Mouse (Mus musculus) spleen, adult 2 months (tissue): ENCODE data around the gene Fgfr2. TPM values are rescaled to one million over a fixed set of nuclear protein-coding genes. Genes with fewer than 3 reads are reported as not detected.

Source experiments
- DNase-seq, 2 experiments: peaks; one replicate each; pipeline versions ENCODE4 v3.0.0 to v3.0.0-alpha.2; 2012 to 2021; ENCODE audit warnings: low spot score in 2 of 2, low read depth in 1 of 2
- H3K27ac ChIP-seq: fragments of 200-500 bp; 2 replicates; pipeline ENCODE4 v1.5.1; 2012; ENCODE audit warnings: low read length, inconsistent platforms; ENCODE audit not compliant: insufficient read depth
- H3K27me3 ChIP-seq: fragments of 200-500 bp; 2 replicates; pipeline ENCODE4 v1.6.1; 2012; ENCODE audit warnings: mild to moderate bottlenecking, moderate library complexity, low read length, inconsistent platforms; ENCODE audit not compliant: control insufficient read depth, insufficient read depth
- H3K36me3 ChIP-seq: fragments of 200-500 bp; 2 replicates; pipeline ENCODE4 v1.6.1; 2012; ENCODE audit warnings: mild to moderate bottlenecking, low read length, inconsistent platforms; ENCODE audit not compliant: control insufficient read depth, insufficient read depth
- H3K4me1 ChIP-seq: fragments of 200-500 bp; 2 replicates; pipeline ENCODE4 v1.6.1; 2011; ENCODE audit warnings: inconsistent platforms; ENCODE audit not compliant: control insufficient read depth, insufficient read depth, insufficient read length
- H3K4me3 ChIP-seq: fragments of 200-500 bp; 2 replicates; pipeline ENCODE4 v1.5.1; 2011; ENCODE audit warnings: mild to moderate bottlenecking, inconsistent platforms; ENCODE audit not compliant: insufficient read depth, insufficient read length; ENCODE audit errors: extremely low read depth
- CTCF ChIP-seq: fragments of 200-500 bp; IDR thresholded peaks from 2 replicates; pipeline ENCODE4 v1.5.1; 2011; ENCODE audit warnings: mild to moderate bottlenecking, inconsistent platforms; ENCODE audit not compliant: insufficient read depth, insufficient read length, insufficient replicate concordance; ENCODE audit errors: extremely low read depth
- POLR2A ChIP-seq: fragments of 200-500 bp; IDR thresholded peaks from 2 replicates; pipeline ENCODE4 v1.6.1; 2011; ENCODE audit warnings: low read depth, low read length, inconsistent platforms
- WGBS: fragments of 180-500 bp; shearing (Covaris S2); methylation state at CpG from one replicate; pipeline ENCODE4 v1.1.7; 2018; 5-methylcytosine and 5-hydroxymethylcytosine counted together
- polyA plus RNA-seq: library from polyadenylated mRNA; depleted of rRNA; stranded (reverse); fragments of >200 nt; gene quantifications from 2 replicates; pipeline ENCODE4 v1.2.3, GENCODE M21; 2012

Fgfr2 gene
- polyA plus RNA-seq, 1 experiment = 1.6 TPM

DNA sequence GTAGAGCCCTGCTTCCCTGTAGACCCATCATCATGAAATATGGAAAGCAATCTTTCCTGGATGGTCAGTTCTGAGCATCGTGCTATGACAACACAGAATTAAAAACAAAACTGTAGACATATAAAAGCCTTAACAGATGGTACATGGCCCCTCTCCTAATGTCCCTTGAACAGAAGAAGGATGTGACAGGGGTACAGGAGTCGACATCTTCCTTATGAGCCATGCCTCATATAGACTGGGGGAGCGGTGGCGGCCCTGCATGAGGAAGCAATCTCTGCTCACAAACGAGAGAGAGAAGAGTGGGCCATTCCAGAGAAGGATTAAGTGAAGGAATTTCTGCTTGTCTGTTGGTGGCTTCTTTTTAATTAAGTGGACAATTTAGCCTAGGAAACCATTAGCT lies 864.9 kb downstream of the Fgfr2 start:
- 95% methylated on average over 5 of the region's 5 CpGs for WGBS
- peaks cover 36% of the 10 kb centered on the region for H3K36me3 ChIP-seq
- no peak for TF ChIP-seq CTCF
- TF ChIP-seq POLR2A = no peak
- no peak overlapping the region for H3K4me3 ChIP-seq
- no peaks in the 10 kb centered on the region for H3K4me1 ChIP-seq
- no peaks in the 10 kb centered on the region for H3K27me3 ChIP-seq
- no peak for DNase-seq
- H3K27ac ChIP-seq = no peak overlapping the region

DNA sequence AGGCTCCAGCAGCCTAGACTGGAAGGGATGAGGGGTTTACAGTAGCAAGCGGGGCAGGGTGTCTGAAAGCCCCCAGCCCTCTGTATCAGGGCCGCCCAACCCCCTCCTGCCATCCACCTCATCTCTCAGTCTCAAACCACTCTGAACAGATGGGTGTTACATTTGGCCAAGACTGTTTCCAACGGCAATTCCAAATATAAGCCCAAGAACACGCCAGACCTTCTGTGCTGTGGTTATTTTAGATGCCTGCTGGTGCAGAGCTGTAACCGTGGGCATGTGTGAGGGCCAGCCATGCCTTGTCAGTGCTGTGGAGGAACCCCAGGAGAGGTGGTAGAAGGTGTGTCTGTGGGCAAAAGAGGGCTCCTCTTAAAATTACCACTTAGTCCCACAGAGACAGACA lies 869.6 kb downstream of the Fgfr2 start:
- H3K4me1 ChIP-seq = no peaks in the 10 kb centered on the region
- TF ChIP-seq CTCF (no peak), POLR2A (no peak)
- no peak for DNase-seq
- no peak overlapping the region for H3K27ac ChIP-seq
- H3K4me3 ChIP-seq = no peak overlapping the region
- WGBS = 93% methylated on average over 5 of the region's 5 CpGs
- H3K36me3 ChIP-seq = peaks cover 27% of the 10 kb centered on the region
- no peaks in the 10 kb centered on the region for H3K27me3 ChIP-seq

DNA sequence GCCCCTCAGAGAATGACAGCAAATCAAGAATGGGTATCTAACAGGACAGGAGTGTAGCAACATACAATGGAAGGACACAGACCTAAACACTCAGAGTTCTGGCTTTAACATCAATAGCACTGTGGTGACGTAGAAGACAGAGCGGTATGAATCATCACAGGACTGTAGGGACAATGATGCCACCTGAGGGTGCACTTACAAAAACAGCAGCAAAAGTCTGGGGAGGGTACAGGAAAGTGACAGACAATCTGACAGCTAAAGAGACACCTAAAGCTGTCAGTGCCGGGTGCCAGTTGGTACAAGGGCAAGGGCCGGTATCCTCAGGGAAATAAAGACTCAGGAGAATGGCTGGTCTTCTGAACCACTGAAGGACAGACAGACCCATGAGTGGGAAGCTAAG lies 870.1 kb downstream of the Fgfr2 start:
- H3K27ac ChIP-seq = no peak overlapping the region
- WGBS = 97% methylated on average over 4 of the region's 4 CpGs
- H3K36me3 ChIP-seq = peaks cover 26% of the 10 kb centered on the region
- DNase-seq = no peak
- TF ChIP-seq POLR2A = no peak
- TF ChIP-seq CTCF = no peak
- no peak overlapping the region for H3K4me3 ChIP-seq
- no peaks in the 10 kb centered on the region for H3K4me1 ChIP-seq
- H3K27me3 ChIP-seq = no peaks in the 10 kb centered on the region

DNA sequence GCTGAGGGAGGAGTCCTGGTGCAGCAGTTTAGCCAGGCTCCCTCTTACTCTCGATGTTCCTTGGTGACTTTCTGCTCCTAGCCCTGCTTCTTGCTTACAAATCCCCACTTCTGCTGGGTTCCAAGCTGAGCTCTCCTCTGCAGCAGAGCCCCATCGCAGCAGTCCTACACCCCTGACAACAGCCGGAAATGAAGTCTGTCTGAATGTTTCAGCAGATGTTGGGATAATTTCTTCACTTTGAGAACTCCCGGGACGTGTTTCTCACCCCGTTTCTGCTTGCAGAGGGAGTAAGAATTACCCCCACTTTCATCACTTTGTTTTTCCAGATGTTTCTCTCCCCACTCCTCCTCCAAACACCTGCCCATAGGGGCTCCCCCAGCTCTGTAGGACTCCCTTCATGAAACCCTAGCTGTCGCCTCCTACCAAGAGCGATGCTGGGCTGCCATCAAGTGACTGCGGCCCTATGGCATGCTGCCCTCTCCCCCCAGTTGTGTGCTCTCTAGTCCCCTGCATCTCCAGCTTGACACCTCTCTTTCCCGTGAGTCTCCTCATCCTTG lies 873.5 kb downstream of the Fgfr2 start:
- WGBS = 88% methylated on average over 10 of the region's 10 CpGs
- Histone ChIP-seq H3K36me3 (peaks cover 43% of the 10 kb centered on the region), H3K4me3 (no peak overlapping the region), H3K4me1 (no peaks in the 10 kb centered on the region), H3K27ac (0 out of 2 replicates have a peak overlapping the region, but pooled peaks have one; percentile 12), H3K27me3 (no peaks in the 10 kb centered on the region)
- TF ChIP-seq POLR2A = no peak
- TF ChIP-seq CTCF = no peak
- no peak for DNase-seq

DNA sequence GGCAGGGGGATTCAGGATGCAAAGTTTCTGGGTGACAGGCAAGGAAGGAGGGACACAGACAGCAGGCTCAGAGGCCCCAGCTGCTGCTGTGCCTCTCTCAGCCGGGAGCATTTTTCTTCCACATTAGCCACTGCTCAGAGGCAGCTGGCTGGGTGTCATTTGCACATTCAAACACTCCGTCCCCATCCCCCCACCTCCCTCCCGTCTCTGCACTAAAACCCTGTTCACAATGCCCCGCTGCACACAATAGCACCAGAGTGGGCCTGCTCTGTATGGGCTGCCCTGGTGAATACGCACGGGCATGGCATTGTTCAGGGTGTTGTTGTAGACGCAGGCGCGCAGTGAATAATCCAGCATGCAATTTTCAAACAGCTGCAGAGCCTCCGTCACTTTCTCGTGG lies 875.6 kb downstream of the Fgfr2 start:
- Histone ChIP-seq H3K4me1 (no peaks in the 10 kb centered on the region), H3K27ac (no peak overlapping the region), H3K27me3 (no peaks in the 10 kb centered on the region), H3K4me3 (no peak overlapping the region), H3K36me3 (peaks cover 38% of the 10 kb centered on the region)
- WGBS = 90% methylated on average over 11 of the region's 11 CpGs
- TF ChIP-seq CTCF = no peak
- TF ChIP-seq POLR2A = no peak
- DNase-seq = no peak

DNA sequence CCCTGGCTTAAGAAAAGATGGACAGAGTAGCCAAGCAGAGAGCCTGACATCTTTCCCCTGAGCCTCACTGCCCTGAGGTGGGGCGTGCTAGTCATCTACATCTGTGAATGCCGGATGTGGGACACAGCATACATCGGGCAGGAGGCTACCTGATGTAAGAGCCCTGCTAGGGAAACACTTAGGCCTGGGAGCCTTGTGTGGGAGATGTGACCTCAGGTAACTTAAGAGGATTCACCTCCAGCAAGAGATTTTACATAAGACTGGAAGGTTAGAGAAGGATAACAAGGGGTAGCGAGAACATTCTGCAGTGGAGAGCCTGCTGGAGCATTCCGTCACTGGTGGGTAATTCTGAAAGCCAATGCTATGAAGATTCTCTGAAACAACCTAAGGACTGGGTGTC lies 876.1 kb downstream of the Fgfr2 start:
- WGBS = 96% methylated on average over 5 of the region's 5 CpGs
- no peak for DNase-seq
- no peaks in the 10 kb centered on the region for H3K27me3 ChIP-seq
- peaks cover 41% of the 10 kb centered on the region for H3K36me3 ChIP-seq
- TF ChIP-seq POLR2A = no peak
- TF ChIP-seq CTCF = no peak
- no peaks in the 10 kb centered on the region for H3K4me1 ChIP-seq
- no peak overlapping the region for H3K4me3 ChIP-seq
- H3K27ac ChIP-seq = no peak overlapping the region

DNA sequence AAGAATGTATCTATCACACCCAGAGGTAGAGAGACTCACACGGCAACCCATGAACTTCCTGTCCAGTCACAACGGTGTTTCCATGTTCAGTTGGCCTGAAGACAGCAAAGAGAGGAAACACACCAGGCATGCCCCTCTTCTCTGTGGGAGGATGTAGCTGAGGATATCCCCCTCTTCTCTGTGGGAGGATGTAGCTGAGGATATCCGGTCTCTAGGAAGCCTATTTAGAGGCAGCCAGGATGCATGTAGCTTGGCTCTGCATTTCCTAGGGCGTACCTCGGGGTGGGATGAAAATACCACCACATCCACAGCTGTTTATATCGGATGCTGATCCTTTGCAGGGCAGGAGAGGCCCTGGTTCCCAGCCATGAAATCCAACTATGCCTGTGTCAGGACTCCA lies 877.4 kb downstream of the Fgfr2 start:
- H3K27ac ChIP-seq = no peak overlapping the region
- DNase-seq = no peak
- H3K36me3 ChIP-seq = peaks cover 52% of the 10 kb centered on the region
- TF ChIP-seq POLR2A = no peak
- no peak for TF ChIP-seq CTCF
- H3K4me3 ChIP-seq = no peak overlapping the region
- 87% methylated on average over 6 of the region's 6 CpGs for WGBS
- H3K27me3 ChIP-seq = no peaks in the 10 kb centered on the region
- no peaks in the 10 kb centered on the region for H3K4me1 ChIP-seq

DNA sequence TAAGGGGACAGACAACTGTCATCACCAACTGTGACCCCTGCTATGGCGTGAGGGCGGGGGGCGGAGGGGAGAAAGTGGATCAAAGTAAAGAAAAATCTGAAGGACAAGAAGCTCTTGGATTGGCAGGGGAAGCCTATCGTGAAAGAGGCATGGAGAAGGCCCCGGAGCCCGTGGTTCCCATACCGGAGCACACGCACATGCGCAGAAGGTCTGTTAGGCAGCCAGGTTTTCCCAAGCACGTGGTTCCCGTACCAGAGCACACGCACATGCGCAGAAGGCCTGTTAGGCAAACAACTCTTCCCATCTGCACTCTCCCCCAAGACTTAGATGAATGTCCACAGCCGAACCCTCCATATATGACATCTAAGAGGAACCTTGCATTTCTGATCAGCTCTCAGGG lies 878.5 kb downstream of the Fgfr2 start:
- DNase-seq = no peak
- no peak overlapping the region for H3K4me3 ChIP-seq
- no peaks in the 10 kb centered on the region for H3K27me3 ChIP-seq
- peaks cover 52% of the 10 kb centered on the region for H3K36me3 ChIP-seq
- no peak overlapping the region for H3K27ac ChIP-seq
- WGBS = 95% methylated on average over 14 of the region's 14 CpGs
- TF ChIP-seq POLR2A = no peak
- no peak for TF ChIP-seq CTCF
- H3K4me1 ChIP-seq = no peaks in the 10 kb centered on the region
